Mouse (Mus musculus): ENCODE data around the gene Lhx5.

Lhx5 gene

DNA sequence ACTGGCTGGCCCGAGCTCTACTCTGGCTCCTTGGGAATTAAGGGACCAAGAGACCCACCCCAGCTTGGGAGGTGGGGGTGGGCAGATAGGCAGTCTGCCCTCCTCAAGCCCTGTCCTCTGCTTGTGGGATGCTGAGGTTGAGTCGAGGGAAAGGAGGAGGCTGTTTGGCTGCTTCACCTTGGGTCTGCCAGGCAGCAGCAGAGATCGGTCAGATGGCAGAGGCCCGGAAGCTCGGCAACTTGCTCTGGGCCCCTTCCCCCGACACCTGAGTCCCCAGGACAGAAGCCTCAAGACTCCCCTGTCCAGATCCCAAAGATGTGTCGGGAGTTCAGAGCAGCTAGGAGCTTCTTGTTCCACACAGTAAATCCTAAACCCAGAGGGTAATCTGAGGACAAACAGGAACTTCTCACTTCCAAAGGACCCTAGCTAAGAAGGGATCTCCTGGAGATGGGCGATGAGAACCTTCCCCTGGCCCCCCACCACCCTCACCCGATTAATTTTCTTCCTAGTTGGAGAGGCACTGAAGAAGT is 1.1 kb downstream of the Lhx5 start:
- no peak for DNase-seq (ENCODE audit: low spot score)

DNA sequence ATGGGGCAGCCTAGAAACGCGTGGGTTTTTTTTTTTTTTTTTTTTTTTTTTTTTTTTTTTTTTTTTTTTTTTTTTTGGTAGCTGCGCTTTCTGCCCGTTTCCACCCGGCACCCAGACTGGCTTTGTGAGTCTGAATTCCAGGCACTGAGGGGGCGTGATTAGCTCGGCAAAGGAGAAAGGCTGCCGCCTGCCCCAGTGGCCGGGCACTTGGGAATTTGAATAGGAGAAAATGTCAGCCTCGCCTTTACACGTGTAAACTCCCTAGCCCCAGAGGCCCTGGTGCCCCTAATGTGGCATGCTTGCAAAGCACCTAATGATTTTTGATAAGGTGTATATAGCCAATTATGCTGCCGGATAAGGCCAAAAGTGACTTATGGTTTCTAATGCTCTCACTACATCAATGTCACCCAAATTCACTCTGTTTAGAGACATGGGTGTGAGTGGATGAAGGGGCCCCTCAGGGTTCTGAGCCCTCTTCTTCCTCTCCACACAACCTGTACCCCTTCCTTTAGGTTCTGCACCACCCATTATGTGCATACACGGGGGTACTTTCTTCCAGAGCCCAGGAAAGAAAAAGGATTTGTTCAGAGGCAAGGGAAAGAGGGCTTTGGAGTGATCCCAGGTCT is 1.7 kb downstream of the Lhx5 start:
- DNase-seq (ENCODE audit: low spot score), result no peak

DNA sequence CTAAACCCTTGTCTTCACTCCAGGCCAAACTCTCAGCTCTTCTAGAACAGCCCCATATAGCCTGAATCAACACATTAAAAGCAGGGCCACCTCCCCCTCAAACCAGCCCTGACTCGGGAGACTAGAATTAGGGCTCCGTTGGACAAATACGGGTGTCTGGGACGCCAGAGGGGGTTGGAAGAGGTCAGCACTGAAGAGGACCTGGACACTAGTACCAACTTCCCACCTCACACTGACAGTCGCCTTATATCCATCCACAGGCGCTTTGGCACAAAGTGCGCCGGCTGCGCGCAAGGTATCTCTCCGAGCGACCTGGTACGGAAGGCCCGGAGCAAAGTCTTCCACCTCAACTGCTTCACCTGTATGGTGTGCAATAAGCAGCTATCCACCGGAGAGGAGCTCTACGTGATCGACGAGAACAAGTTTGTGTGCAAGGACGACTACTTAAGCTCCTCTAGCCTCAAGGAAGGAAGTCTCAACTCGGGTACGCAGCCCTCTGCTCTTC is 2.8 kb downstream of the Lhx5 start:
- DNase-seq (ENCODE audit: low spot score), result no peak

DNA sequence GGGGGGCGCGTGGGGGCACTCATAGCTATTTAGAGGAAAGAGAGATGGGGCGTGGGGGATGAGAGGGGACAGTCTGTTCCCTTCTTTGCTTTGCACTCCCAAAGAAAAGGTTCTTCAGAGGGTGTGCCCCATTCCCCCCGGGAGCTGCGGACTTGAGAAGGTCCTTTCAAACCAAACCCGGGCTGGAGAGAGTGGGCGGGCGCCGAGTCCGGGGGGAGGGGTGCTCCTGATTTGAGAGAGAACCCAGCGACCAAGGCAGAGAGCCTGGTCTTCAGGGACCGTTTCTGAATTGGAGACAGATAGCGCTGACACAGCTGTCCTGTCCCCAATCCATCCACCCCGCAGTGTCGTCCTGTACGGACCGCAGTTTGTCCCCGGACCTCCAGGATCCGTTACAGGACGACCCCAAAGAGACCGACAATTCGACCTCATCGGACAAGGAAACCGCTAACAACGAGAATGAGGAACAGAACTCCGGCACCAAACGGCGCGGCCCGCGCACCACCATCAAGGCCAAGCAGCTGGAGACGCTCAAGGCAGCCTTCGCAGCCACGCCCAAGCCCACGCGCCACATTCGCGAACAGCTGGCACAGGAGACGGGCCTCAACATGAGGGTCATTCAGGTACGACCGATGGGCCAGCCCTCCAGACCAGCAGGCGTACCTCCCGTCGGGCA is 3.6 kb downstream of the Lhx5 start:
- DNase-seq (ENCODE audit: low spot score), result no peak

DNA sequence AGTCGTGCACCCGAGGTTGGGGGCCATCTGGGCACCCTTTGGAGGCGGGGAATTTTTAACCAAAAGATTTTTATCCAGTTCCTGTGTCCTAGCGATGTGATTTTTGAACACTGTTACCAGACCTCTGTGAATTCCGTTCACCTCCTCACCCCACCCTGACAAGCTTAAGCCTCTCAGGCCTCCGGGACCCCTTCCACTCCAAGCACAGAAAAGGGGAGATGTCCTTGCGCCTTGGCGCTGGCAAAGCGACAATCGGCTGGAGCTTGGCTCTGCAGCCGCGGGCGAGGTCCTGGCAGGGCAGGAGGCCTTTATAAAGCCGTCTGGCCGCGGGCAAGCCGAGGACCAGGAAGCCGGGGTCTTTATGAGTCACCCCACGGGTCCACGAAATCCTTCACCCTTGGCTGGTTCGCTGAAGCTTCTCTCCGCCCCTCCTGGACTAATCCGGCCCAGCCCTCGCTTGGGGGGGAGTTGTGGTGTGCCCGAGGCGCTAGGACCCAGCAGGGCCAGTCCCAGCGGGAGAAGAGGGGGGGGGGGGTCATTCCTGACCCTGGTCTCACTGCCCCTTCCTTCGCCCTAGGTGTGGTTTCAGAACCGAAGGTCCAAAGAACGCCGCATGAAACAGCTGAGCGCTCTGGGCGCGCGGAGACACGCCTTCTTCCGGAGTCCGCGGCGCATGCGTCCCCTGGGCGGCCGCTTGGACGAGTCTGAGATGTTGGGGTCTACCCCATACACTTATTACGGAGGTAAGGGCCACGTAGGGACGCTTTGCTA is 4.4 kb downstream of the Lhx5 start:
- no peak for DNase-seq (ENCODE audit: low spot score)

DNA sequence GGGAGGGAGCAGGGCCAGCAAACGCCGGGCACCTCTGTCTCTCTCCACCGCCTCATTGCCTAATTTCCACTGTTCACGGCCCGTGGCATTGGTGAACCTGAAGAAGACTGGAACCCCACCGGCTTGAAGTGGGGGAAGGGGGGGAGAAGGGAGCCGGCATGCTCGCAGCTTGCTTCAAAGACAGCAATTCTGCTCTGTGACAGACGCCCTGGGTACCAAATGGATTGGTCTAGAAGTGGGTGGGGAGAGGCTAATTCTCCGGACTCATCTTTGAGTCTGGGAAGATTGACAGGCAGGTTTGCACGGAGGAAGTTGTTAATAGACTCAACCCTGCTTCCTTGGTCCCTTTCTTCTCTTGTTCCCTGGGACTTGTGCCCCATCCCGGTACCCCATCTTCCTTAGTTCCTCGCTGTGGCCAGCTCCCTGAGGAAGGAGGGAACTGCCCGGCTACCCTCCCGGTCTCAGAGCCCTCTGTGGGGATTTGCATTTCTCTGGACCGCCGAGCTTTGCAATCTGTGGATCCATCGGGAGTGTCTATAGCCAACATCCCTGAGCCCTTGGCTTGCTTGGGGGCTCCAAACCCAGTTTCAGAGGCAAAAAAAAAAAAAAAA is 5.5 kb downstream of the Lhx5 start:
- no peak for DNase-seq (ENCODE audit: low spot score)

DNA sequence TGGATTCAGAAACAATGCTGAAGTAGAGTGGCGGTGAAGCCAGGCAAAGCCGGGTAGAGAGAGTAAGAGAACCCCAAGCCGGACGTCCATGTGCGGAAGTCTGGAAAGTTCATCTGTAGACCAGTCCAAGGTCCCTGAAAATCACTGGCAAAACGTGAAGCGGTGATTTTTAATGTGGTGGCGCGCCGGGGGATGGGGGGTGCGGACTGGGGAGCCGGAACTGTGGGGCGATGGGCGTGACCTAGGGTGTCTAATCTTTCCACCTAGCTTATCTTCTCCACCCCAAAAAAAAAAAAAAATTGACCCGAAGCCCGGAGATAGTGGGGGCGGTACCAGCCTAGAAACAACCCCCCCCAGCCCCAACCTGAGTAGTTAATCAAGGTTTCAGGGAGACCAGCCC is 6.0 kb downstream of the Lhx5 start:
- no peak for DNase-seq (ENCODE audit: low spot score)

DNA sequence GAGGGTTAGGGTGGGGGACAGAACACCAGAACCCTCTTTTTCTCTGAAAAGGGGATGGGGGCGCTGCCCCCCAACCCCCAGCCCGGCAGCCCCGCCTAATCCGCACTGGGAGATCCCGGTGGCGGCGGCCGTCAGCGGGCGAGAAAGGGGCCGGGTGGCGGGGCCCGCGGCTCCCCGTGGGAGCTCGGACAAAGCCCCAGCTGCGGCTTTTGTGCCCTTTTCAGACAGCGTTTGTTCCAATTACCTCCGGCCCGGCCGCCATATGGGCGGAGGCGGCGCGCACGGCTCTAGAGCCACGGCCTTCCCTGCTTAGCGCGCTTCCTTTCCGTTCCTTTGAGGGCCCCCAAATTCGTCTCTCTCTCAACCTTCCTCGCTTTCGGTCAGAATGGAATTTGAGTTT is 6.5 kb downstream of the Lhx5 start:
- DNase-seq (ENCODE audit: low spot score), result no peak

DNA sequence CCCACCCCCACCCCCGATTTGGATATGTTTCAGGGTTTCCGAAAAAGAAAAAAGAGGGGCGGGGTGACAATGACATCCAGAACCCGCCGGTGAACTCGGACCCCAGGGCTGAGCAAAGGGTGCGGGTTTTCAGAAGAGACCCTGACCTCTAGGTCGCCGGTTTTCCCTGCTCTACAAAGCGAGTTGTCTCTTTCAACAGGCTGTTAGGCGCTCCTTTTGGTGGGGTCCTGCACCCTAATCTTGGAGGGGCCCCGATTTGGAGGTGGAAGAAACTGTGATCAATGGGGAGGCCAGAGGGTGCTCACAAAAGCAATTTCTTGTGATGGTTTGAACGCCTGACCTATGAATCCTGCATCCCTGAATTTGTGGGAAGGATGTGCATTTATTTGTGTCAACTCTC is 7.0 kb downstream of the Lhx5 start:
- no peak for DNase-seq (ENCODE audit: low spot score)

DNA sequence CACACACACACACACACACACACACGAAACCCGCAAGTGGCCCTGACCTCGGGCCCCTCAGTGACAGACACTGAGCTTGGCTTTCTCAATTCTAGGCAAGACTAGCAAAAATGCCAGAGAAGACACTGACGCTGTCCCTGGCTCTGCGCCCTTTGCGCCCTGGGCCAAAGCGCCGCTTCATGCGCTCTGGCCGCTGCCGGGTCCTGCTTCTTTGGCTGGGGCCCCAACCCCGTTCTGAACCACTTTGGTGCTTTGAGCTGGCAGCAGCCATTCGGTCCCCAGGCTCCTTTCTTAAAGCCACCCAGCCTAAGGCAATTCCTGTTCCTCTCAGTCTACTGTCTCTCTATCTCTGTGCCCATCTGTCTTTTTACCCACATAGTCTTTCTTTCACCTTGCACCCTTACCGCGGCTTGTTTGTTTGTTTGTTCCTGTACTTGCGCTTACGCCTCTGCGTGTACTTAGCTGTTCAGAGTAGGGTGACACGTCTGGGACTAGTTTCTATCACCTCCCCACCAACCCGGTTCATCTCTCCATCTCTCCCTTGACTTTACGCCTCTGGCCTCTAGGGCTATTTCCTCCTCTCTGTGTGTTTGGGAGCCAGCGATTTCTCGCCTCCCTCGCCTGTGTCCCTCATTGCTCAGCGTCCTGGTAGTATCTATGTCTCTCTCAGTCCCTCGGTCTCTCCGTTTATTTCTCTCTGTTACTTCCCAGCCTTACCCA is 7.7 kb downstream of the Lhx5 start:
- DNase-seq (ENCODE audit: low spot score), result no peak

DNA sequence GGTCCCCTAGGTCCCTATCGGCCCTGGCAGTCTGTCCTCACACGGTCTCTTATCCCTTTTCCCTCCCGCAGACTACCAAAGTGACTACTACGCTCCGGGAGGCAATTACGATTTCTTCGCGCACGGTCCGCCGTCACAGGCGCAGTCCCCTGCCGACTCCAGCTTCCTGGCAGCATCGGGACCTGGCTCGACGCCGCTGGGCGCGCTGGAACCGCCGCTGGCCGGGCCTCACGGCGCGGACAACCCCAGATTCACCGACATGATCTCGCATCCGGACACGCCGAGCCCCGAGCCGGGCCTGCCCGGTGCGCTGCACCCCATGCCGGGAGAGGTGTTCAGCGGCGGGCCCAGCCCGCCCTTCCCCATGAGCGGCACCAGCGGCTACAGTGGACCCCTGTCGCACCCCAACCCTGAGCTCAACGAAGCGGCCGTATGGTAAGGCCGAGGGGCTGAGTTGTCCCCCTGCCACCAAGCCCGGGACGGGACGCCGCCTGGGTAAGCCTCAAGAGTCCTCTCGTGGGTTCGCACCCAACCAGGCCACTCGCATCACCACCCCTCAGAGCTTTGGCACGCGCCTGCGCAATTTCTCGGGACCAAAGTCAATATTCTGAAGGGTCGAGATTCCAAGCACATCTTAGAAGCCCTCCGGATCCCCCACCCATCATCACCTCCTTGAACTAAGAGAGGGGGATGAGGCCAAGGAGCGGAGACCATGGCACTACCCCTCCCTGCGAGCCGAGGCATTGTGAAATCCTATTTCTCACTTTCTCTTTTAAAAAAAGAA is 8.6 kb downstream of the Lhx5 start:
- DNase-seq (ENCODE audit: low spot score), result no peak

DNA sequence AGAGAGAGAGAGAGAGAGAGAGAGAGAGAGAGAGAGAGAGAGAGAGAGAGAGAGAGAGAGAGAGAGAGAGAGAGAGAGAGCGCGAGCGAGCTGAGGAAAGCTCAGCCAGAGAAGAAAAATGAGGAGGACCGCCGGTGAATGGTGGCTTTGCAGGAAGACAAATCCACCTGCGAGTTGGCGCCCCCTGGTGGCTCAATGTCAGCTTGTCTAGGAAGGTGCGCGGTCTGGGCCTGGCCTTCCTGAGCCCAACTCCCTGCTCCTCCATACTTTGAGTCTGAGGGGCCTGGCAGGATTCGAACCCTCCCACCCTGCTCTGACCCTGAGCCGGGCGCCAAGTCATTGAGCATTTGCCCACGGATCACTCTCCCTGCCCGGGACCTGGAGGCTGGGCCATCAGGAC is 9.2 kb downstream of the Lhx5 start:
- DNase-seq (ENCODE audit: low spot score), result peak; percentile 69

DNA sequence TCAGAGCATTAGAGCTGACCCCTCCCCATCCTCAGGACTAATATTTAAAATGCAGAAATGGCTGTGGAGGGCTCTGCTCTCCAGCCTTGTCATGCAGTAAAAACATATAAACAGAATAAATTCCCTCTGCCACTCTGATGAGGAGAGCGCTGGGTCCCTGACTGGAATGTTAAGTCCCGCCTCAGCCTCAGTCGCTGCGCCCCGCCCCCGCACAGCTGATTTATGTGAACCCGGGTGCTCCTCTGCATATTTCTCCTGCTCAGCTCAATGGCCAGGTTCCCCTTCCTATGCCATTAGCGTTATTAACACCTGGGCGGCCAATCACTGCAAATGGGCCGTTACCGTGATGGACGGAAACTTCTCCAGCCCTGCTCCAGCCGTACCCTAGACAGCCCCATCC is 15.8 kb downstream of the Lhx5 start:
- no peak for DNase-seq (ENCODE audit: low spot score)

DNA sequence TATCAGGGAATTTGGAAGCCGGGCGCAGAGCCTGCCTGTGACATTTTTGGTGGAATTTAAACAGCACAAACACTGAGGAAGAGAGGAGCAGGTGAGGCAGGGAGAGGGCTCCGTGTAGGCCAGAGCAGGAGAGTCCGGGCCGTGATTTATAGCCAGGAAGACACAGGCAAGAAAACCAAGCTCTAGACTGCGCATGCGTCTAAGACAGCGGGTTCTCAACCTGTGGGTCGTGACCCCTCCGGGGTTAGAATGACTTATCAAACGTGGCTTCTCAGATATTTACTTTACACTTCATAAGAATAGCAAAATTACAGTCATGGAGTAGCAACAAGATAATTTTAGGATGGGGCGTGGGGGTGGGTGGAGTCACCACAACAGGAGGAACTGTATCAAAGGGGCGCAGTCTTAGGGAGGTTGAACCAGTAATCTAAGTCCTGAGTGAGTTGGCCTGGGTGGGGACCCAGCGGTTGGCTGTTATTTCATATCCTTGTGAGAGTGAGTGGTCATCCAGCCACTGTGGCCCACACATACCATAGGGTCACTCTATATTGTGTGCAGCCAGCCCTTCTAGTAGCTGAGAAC is 23.3 kb downstream of the Lhx5 start:
- no peak for DNase-seq (ENCODE audit: low spot score)

DNA sequence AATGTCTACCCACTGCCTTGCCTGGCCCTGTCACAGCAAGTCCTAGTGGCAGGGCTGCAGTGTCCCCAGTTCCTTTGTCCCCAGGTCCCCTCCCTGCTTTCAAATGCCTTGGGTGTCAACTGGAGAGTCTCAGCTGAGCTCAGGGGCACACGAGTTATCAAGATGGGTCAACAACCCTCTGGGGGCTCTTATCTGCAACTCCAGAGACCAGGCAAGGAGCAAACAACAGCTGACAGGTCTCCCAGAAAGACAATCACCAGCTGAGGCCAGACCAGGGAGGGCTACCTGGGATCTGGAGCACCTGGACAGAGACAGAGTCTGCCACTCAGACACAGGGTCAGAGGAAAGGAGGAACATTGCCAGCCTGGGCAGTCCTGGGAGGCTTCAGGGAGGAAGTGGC is 24.8 kb downstream of the Lhx5 start:
- no peak for DNase-seq (ENCODE audit: low spot score)

DNA sequence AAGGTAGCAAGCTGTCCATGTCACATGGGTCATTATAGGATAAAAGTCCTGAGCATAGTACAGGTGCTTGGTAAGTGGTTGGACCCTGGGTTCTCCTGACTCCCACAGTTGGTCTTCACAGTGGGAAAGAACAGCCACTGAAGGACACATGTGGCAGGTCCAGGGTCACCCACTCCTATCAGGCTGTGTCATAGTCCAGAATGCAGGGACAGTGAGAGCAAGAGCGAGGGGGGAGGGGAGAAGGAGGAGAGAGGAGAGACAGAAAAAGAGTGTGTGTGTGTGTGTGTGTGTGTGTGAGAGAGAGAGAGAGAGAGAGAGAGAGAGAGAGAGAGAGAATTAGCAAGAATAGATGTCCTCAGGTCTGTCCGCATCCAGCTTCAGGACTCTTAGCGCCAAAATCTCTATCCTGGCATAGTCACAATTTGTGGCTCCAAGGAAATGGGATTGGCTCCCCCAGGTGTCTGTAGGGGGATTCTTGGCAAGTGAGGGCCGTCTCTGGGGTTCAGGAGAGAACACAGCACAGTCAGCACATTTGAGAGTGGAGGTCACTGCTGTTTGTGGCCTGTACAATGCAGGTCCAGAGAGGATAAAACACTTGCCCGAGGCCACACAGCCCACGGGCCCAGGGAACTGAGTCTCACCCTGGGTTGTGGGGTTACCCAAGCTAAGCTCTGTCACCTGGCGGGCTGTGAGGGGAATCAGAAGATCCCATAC is 25.5 kb downstream of the Lhx5 start:
- DNase-seq (ENCODE audit: low spot score), result no peak

DNA sequence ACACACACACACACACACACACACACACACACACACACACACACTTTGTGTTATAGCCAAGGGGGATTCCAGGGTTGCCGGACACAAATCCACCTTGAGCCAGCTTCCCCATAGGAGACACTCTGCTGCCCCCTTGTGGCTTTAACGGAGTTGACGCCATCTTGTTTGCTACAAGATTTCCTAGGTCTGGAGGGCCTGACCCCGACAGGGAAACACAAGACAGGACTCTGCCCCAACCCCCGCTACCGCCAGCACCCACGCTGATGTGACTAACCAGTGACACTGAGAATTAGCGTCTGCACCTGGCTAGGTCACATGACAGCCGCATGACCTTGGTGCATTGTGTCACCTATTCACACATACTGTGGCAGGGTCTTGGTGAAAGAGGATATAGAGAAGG is 26.1 kb downstream of the Lhx5 start:
- DNase-seq (ENCODE audit: low spot score), result peak; percentile 59

DNA sequence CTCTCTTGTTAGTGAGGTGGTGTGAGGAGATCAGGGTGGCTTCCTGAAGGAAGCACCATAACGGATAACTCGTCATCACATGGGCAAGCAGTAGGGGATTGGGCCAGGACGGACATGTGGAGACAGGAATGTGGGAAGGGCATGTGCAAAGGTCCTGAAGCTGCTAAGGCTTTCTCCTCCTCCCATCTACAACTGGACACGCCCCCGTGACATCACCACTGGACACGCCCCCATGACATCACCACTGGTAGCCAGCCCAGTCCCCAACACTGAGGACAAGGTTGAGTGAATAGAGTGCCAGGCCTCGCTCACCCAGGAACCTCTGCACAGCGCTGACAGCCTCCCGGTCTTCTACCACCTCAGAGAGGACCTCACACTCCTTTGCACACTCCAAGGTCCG is 27.6 kb downstream of the Lhx5 start:
- peak; percentile 37 for DNase-seq (ENCODE audit: low spot score)

DNA sequence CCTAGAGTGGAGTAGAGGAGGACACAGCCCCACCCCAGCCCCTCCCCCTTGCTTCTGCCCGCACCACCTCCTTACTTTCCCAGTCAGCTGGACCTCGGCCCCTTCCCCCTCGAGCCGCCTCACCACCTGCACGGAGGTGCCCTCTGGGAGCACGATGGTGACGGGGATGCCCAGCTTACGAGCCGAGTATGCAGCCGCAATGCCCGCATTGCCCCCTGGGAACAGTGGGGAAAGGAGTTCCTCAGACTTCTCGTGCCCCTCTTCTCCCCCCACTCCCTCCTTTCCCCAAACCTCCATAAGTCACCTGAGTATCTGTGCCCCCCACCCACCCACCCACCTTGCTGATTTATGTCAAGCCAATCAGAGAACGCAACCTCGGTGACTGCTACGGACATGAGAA is 30.4 kb downstream of the Lhx5 start:
- no peak for DNase-seq (ENCODE audit: low spot score)

DNA sequence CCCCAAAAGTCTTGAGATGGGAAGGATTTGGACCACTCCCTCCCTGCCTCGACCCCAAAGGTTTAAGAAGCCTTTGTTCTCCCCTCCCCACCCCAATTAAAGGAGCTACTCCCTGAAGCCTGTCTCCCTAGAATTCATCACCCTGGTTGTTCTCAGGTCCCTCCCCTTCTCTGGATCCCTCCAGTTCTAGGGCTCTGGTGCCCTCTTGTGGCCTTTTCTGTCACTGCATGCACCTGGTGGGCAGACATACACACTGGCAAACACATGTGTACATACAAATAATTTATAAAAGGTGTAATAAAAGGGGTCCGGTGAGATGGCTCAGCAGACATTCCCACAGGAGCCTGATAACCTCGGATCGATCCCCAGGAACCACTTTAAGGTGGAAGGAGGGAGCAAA is 32.8 kb downstream of the Lhx5 start:
- peak; percentile 25 for DNase-seq (ENCODE audit: low spot score)

All from c-Kit-positive CD71-positive TER-119-positive erythroid progenitor cells, embryonic 14.5 days (primary cell).